Mouse (Mus musculus): ENCODE results near the gene Spata21. TPM values are rescaled to one million over a fixed set of nuclear protein-coding genes. Genes with fewer than 3 reads are reported as not detected.

Gene Spata21
- polyA plus RNA-seq, 1 experiment from 2014 or later, result 0.25 TPM

Other genes with a start within 250 kb of the Spata21 start
- 0.19 and 0.38 TPM in 2 replicates for gene Padi1, start 242.6 kb upstream of the Spata21 start, polyA plus RNA-seq (2016; fragmentation: Nextera tagmentation; extraction: Ambion mirVana)
- gene Padi2, start 182.0 kb upstream of the Spata21 start, polyA plus RNA-seq (2016; fragmentation: Nextera tagmentation; extraction: Ambion mirVana), result 5.3 and 8.4 TPM in 2 replicates
- gene Sdhb, start 127.1 kb upstream of the Spata21 start, polyA plus RNA-seq (2016; fragmentation: Nextera tagmentation; extraction: Ambion mirVana), result 403 and 410 TPM in 2 replicates
- 121 and 126 TPM in 2 replicates for gene Atp13a2, start 101.5 kb upstream of the Spata21 start, polyA plus RNA-seq (2016; fragmentation: Nextera tagmentation; extraction: Ambion mirVana)
- 265 and 278 TPM in 2 replicates for gene Mfap2, start 77.9 kb upstream of the Spata21 start, polyA plus RNA-seq (2016; fragmentation: Nextera tagmentation; extraction: Ambion mirVana)
- gene Crocc, start 27.8 kb upstream of the Spata21 start, polyA plus RNA-seq (2016; fragmentation: Nextera tagmentation; extraction: Ambion mirVana), result 11.7 and 12.8 TPM in 2 replicates
- 55.0 and 61.2 TPM in 2 replicates for gene Necap2, start 10.0 kb upstream of the Spata21 start, polyA plus RNA-seq (2016; fragmentation: Nextera tagmentation; extraction: Ambion mirVana)
- gene Szrd1, start 51.4 kb downstream of the Spata21 start, polyA plus RNA-seq (2016; fragmentation: Nextera tagmentation; extraction: Ambion mirVana), result 32.0 TPM in 2 replicates
- gene Fbxo42, start 59.6 kb downstream of the Spata21 start, polyA plus RNA-seq (2016; fragmentation: Nextera tagmentation; extraction: Ambion mirVana), result 28.4 and 29.3 TPM in 2 replicates
- gene Rsg1, start 125.6 kb downstream of the Spata21 start, polyA plus RNA-seq (2016; fragmentation: Nextera tagmentation; extraction: Ambion mirVana), result 5.5 TPM in 2 replicates
- 1.6 and 3.1 TPM in 2 replicates for gene Arhgef19, start 151.2 kb downstream of the Spata21 start, polyA plus RNA-seq (2016; fragmentation: Nextera tagmentation; extraction: Ambion mirVana)
- gene Epha2, start 212.9 kb downstream of the Spata21 start, polyA plus RNA-seq (2016; fragmentation: Nextera tagmentation; extraction: Ambion mirVana), result 2.7 and 3.0 TPM in 2 replicates

All from neural tube, embryonic 12.5 days (tissue).